Mouse (Mus musculus) liver, embryonic 14.5 days (tissue): ENCODE measurements at regions not wholly inside any gene's neighbourhood (a gene's known extent, or its start where the extent isn't known, plus 50 kb on each side); places are given as distances from the start of the nearest gene placed in this dataset.

Experiments
- ATAC-seq: fragments of 200-750 bp; cut with Nextera tagmentation; 2 replicates; pipeline ENCODE4 v1.8.0; 2017; ENCODE audit warnings: moderate number of reproducible peaks, mild to moderate bottlenecking, moderate library complexity; ENCODE audit not compliant: insufficient read depth
- DNase-seq, 3 experiments: peaks; one replicate each; pipeline ENCODE4 v3.0.0-alpha.2; 2012 to 2013; ENCODE audit warnings: low read depth in 3 of 3, low spot score in 3 of 3
- H3K27ac ChIP-seq: fragments of 300-500 bp; sonication (generic); 2 replicates; pipeline ENCODE4 v1.5.1; 2014; ENCODE audit warnings: moderate library complexity, mild to moderate bottlenecking, control low read depth, inconsistent platforms
- H3K27me3 ChIP-seq: fragments of 300-500 bp; sonication (generic); 2 replicates; pipeline ENCODE4 v1.6.1; 2014; ENCODE audit warnings: mild to moderate bottlenecking, low read length, moderate library complexity; ENCODE audit not compliant: control insufficient read depth, insufficient read depth
- H3K36me3 ChIP-seq: fragments of 300-500 bp; sonication (generic); replicated peaks from 2 replicates; pipeline ENCODE4 v1.6.1; 2014; ENCODE audit warnings: low read depth; ENCODE audit not compliant: control insufficient read depth, insufficient read depth
- H3K4me1 ChIP-seq, 2 experiments: fragments of 200-500 bp in 1 of 2; fragments of 300-500 bp in 1 of 2; sonication (generic) in 1 of 2; replicated peaks; 2 replicates each; pipeline ENCODE4 v1.6.1; 2012 to 2014; ENCODE audit warnings: antibody characterized with exemption in 1 of 2, inconsistent platforms in 1 of 2, low read length in 1 of 2; ENCODE audit not compliant: control insufficient read depth in 2 of 2, insufficient read depth in 2 of 2
- H3K4me2 ChIP-seq: fragments of 300-500 bp; sonication (generic); 2 replicates; pipeline ENCODE4 v1.6.1; 2014; ENCODE audit warnings: low read depth, mild to moderate bottlenecking, control low read depth, moderate library complexity
- H3K4me3 ChIP-seq, 2 experiments: fragments of 200-500 bp in 1 of 2; fragments of 300-500 bp in 1 of 2; sonication (generic) in 1 of 2; 2 replicates each; pipeline ENCODE4 v1.5.1; 2012 to 2014; ENCODE audit warnings: low read depth in 2 of 2, low read length in 2 of 2, mild to moderate bottlenecking in 2 of 2, control low read depth in 1 of 2, inconsistent platforms in 1 of 2, moderate library complexity in 1 of 2; ENCODE audit not compliant: insufficient read depth in 1 of 2
- H3K9ac ChIP-seq: fragments of 300-500 bp; sonication (generic); replicated peaks from 2 replicates; pipeline ENCODE4 v1.6.1; 2014; ENCODE audit warnings: mild to moderate bottlenecking, control low read depth, moderate library complexity
- H3K9me3 ChIP-seq: fragments of 300-500 bp; sonication (generic); 2 replicates; pipeline ENCODE4 v1.6.1; 2016; ENCODE audit warnings: low read length, mixed read lengths; ENCODE audit not compliant: control insufficient read depth
- CTCF ChIP-seq: IDR thresholded peaks from 2 replicates; pipeline ENCODE4 v1.5.1; 2016; ENCODE audit warnings: antibody characterized with exemption, low read depth, control low read depth
- EP300 ChIP-seq: IDR thresholded peaks from 2 replicates; pipeline ENCODE4 v1.6.1; 2016; ENCODE audit warnings: antibody characterized with exemption, low read depth
- WGBS: fragments of 180-500 bp; shearing (Covaris S2); extraction: QIAGEN DNeasy Blood & Tissue Kit; methylation state at CpG from one replicate; pipeline ENCODE4 v1.1.7; 2014; ENCODE audit not compliant: insufficient replicate concordance; 5-methylcytosine and 5-hydroxymethylcytosine counted together

DNA sequence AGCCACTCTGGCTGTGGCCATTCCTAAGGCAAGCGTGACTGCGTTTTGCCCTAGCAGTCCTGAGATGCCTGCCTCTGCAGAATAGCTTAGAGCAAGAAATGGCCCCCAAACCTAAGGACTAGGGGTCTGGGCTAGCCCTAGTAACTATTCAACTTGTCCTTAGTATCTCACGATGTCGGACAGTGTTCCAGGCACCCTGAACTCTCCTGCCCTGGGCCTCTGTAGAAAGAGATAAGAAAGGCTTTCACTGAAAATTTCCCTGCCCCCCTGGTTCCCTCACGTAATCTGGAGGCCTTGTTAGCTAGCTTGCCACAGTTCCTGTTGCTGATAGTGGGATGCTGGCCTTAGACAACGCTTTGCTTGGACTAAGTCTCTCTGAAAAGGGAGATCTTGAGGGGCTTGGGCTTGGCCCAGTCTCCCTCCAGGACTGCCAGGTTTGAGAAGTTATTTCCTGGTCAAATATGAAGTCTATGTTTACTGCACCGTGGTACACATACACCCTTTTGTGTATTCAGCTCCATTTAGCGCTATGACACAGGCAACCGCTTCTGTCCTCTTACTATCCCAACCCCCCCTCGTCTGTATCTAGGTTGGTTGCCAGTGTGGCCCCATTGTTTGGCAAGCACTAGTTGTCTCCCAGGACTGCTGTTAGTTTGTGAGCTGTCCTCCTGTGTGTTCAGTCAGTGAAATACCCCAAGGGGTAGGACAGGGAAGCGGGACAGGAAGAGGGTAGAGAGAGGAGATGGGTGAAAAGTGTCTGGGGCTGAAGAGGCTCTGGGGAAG, 104.3 kb upstream of the Trpm1 start:
- ATAC-seq: peak; percentile 90
- Histone ChIP-seq H3K9ac (peak overlapping the region; percentile 76), H3K9me3 (no peaks in the 10 kb centered on the region), H3K4me1 (peaks cover 41 to 44% of the 10 kb centered on the region in 2 experiments), H3K36me3 (no peaks in the 10 kb centered on the region), H3K27ac (peak overlapping the region; percentile 98), H3K27me3 (no peaks in the 10 kb centered on the region), H3K4me3 (peak overlapping the region; percentile 54 to 63), H3K4me2 (peak overlapping the region; percentile 87)
- WGBS: 5% methylated on average over 11 of the region's 11 CpGs
- no peak for TF ChIP-seq CTCF
- TF ChIP-seq EP300: peak; percentile 94
- DNase-seq: peak; percentile 91 to 93 (median 92)

DNA sequence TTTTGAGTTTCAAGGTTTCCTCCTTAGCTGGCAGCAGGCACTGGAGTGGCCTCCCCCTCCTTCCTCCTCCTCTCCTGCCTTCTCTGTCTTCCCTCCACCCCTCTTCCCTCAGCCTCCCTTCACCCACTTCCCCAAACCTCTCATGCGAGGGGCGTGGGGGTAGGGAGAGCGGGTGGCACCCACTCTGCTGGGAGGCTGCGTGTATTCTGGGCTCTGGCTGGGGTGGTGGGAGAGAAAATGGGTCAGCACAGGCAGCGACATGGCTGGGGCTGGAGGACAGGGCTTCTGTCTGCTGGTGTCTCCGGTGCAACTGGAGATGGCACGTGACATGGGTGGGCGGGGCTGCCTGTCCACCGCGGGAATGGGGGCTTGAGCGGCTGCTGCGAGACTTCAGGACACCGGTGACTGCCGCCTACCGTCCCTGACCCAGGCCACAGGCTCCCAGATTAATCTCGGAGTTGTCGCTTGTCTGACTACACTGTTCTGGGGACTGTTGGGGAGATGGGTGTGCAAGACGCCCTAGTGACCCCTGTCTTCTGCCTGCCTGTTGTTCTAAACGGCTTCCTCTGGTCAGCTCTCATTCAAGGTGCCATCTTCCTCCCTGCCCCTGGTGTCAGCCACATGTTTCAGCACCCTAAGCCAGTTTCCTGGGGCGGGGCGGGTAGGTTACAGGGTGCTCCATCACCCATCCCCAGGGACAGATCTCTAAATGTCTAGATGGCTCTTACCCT, 105.0 kb upstream of the Trpm1 start:
- no peaks in the 10 kb centered on the region for H3K9me3 ChIP-seq
- no peaks in the 10 kb centered on the region for H3K27me3 ChIP-seq
- peak overlapping the region; percentile 98 for H3K27ac ChIP-seq
- under 1% methylated on average over 21 of the region's 21 CpGs for WGBS
- peak overlapping the region; percentile 76 for H3K9ac ChIP-seq
- H3K4me3 ChIP-seq: peak overlapping the region; percentile 54 to 63
- H3K4me1 ChIP-seq: peaks cover 44 to 46% of the 10 kb centered on the region in 2 experiments
- DNase-seq: peak; percentile 67 to 78 (median 69)
- peak; percentile 54; the same call in 1 of the 2 replicates for TF ChIP-seq CTCF
- no peak for TF ChIP-seq EP300
- peak; percentile 75 for ATAC-seq
- H3K36me3 ChIP-seq: no peaks in the 10 kb centered on the region
- H3K4me2 ChIP-seq: peak overlapping the region; percentile 87

DNA sequence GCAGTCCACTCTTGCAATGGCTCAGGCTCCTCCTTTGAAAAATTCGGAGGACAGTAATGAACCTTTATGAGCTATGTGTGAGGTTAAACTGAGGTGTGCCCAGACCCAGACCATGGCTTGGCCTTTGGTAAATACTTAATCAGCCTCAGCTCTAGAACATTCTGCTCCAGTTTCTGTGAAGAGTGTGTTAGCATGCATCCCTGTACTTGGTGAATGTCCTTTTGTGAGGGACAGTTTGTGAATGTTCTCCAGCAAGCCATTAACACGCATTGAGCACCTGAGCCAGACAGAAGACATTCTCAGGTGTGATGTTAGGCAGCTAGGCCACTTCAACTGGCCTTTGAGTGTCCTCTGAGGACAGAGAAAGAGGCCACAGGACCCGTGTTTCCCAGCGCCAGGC, 105.8 kb upstream of the Trpm1 start:
- H3K9ac ChIP-seq: peak overlapping the region; percentile 76
- H3K27me3 ChIP-seq: no peaks in the 10 kb centered on the region
- peaks cover 47 to 53% of the 10 kb centered on the region in 2 experiments for H3K4me1 ChIP-seq
- WGBS: 38% methylated on average over 4 of the region's 4 CpGs
- ATAC-seq: no peak
- peak overlapping the region; percentile 87 for H3K4me2 ChIP-seq
- DNase-seq: no peak
- TF ChIP-seq CTCF (no peak), EP300 (no peak)
- H3K4me3 ChIP-seq: no peak overlapping the region
- no peaks in the 10 kb centered on the region for H3K9me3 ChIP-seq
- peak overlapping the region; percentile 98 for H3K27ac ChIP-seq
- no peaks in the 10 kb centered on the region for H3K36me3 ChIP-seq

DNA sequence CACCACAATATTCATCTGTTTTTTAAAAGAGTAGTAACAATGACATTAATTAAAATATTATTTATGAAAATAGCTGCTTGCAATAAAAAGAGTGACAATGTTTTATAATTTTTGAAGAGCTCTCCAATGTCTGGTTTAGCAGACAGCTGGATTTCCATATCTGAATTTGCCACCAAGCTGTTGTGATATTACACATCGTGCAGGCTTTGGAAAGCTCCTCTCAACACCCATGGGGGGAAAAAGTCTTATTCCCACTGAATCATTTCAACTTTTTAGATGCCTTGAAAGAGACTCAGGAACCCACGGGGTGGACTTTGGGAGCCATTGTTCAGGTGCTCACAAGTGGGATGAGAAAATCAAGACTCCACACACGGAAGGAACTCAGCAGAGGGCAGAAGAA, 106.6 kb upstream of the Klf13 start:
- TF ChIP-seq CTCF (no peak), EP300 (no peak)
- no peak for DNase-seq
- ATAC-seq: no peak
- Histone ChIP-seq H3K9ac (no peak overlapping the region), H3K27me3 (no peaks in the 10 kb centered on the region), H3K9me3 (no peaks in the 10 kb centered on the region), H3K36me3 (no peaks in the 10 kb centered on the region), H3K4me3 (no peak overlapping the region), H3K27ac (no peak overlapping the region), H3K4me1 (peaks cover 45 to 59% of the 10 kb centered on the region in 2 experiments), H3K4me2 (no peak overlapping the region)
- 73% methylated on average over 3 of the region's 3 CpGs for WGBS

DNA sequence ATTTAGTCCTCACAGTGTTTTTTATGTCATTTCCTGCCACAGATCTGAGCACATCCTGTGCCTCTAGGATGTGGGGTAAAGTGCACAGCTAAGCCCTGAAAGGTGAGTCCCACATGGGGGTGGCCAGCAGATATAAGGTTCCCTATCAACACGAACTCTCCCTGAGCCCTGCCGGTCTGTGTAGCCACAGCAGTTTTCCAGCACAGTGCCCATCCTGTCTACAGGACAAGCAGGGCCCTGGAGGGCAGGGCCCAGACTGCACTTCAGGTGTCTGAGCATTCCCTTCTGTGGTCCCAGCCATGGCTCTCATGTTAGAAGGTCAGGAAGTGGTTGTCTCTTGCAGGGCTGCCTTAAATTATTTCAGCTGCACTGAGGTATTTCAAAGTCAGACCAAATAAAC, 104.3 kb upstream of the Klf13 start:
- TF ChIP-seq CTCF (no peak), EP300 (no peak)
- Histone ChIP-seq H3K36me3 (no peaks in the 10 kb centered on the region), H3K9me3 (no peaks in the 10 kb centered on the region), H3K4me3 (no peak overlapping the region), H3K4me1 (peaks cover 40 to 55% of the 10 kb centered on the region in 2 experiments), H3K4me2 (no peak overlapping the region), H3K27ac (no peak overlapping the region), H3K27me3 (no peaks in the 10 kb centered on the region), H3K9ac (no peak overlapping the region)
- ATAC-seq (no peak), DNase-seq (no peak)
- 12% methylated on average over 2 of the region's 2 CpGs for WGBS
